Mouse (Mus musculus) frontal cortex, postnatal 25 days (tissue): ENCODE data around the gene Nrp2.

Experiments
- DNase-seq, 2 experiments: peaks; one replicate each; pipeline ENCODE4 v3.0.0; 2022; ENCODE audit warnings: low spot score in 2 of 2

The Nrp2 gene

DNA sequence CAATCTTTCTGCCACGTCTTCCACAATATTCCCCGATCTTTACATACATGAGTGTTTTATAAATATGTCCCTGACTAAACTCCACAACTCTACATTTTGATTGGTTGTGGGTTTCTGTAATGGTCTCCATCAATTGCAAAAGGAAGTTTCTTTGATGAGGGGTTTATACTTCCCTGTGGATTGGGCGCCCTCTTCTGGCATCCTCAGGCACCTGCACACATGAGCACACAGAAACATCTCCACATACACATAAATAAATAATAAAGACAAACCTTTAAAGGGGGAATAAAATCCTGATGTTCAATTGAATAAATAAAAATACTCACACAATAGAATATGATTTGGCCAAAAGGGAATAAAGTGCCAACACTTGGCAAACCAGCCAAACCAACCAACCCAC lies 117.1 kb downstream of the Nrp2 start:
- no peak for DNase-seq

GRCm38 (mm10) chr1:62821509-62822398 lies 118.7 kb downstream of the Nrp2 start:
- no peak for DNase-seq

GRCm38 (mm10) chr1:62823549-62824195 lies 120.6 kb downstream of the Nrp2 start:
- no peak for DNase-seq

DNA sequence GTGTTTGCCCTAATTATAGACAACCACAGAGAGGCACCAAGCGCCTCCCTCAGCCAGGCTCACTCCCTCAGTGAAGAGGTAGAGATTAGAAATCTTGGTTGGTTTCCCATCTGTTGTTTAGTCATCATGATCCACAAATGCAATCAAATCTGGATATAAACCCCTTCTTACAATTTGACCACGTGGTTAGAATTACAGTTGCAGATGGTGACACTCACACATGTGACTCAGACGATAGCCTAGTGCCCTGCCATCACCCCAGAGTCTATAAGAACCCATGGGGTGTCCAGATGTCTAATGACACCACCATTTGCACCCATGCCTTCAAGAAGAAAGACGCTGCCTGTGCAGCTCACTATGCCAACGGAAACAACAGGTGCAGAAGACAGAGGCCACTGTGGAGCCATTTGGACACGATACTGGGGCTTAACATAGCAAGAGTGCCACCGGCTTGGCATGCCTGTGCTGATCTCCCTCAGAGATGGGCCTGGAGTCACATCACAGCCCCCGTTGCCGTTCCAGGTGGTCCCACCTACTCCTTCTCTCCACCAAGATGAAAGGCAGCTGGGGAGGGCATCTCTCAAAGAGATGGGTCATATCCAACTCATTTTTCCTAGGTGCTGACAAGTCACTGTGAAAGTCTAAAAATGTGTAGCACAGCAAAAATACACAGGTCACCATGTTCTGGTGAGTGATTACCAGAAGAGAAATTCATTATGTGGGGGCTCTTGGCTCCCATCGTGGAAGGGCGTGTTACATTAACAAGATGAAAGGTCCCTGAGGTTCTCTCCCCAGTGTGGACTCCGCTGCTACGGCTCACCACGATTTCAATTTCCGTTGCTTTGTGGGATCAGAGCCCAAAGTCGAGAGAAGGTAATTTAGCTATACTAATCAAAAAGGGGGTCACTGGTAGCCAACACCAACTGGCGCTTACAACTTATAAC lies 123.0 kb downstream of the Nrp2 start:
- DNase-seq = no peak

DNA sequence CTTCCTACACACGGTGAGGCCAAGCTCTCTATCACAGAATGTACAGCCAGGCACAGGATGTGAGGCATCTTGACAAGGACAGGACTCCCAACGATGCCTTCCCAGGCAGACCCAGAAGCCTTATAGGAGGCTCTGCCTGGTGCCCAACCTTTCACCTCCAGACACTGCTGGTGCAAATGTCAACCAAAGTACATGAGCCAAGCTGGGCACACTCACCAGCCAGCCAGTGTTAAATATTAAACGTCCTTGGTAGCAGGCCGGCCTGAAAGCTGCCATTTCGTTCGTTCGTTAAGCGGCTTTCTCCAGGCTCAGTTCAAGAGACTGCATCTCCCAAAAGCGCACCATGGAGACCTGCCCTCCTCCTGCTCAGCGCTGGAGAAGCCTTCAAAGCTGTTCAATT lies 124.2 kb downstream of the Nrp2 start:
- DNase-seq = no peak

DNA sequence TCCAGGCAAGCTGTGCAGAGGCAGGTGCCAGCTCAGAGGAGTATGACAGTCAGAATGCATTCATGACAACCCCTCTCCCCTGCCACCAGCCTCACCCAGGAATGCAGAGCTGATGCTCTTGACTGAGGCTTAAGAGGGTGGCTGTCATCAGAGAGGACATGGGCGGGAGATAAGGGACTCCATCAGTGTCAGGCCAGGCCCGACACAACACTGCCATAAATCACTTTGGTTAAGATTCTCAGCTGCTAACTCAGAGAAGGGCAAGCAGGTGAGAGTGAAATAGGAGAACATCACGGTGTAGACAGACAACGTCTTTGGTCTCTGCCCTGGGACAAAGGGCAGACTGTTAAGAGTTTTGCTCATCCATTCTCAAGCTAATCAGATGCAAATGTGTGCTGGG lies 125.1 kb downstream of the Nrp2 start:
- DNase-seq = no peak

- no peak for DNase-seq
These were observed 126.8 kb downstream of the Nrp2 start for GRCm38 (mm10) chr1:62829690-62830417.

DNA sequence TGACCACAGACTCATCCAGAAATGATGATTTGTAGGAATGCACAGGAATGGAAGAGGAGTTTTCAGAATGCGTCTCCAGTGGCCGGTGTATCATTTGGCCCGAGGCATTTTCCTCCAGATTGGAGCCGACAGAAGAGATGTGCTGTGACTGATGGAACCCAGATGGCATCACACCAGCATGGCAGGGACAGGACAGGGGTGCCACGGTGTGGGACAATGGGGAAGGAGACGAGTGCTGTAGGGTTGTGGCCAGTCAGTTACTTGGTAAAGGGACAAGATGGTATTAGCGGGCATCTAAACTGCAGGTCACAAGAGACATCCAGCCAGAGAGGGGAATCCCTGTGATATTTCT lies 127.3 kb downstream of the Nrp2 start:
- no peak for DNase-seq

DNA sequence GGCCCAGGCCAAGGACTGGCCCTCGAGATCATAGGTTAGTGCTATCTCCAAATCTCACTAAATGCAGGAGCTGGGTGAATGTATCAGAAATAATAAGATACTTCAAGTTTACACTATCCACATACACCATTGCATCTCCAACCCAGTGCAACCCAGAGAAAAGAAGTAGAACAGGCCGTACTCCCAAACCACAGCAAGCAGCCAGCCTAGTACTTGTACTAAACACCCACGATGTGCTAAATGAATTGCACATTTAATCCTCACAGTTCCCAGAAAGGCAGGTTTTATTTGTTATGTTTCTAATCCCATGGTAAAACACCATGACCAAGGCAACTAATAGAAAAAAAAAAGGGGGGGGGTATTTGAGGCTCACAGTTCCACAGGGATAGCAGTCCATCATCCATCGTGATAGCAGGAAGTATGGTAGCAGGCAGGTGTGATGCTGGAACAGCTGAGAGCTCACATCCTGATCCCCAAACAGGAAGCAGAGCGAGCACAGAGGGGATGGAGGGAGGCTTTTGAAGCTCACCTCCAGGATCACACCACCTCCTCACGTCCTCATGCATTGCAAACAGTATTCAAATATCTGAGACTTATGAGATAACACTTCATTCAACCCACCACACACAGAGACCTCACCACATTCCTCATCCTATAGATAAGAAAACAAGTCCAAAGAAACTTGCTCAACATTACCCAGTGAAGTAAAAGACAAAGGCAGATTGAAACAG lies 128.8 kb downstream of the Nrp2 start:
- no peak for DNase-seq

DNA sequence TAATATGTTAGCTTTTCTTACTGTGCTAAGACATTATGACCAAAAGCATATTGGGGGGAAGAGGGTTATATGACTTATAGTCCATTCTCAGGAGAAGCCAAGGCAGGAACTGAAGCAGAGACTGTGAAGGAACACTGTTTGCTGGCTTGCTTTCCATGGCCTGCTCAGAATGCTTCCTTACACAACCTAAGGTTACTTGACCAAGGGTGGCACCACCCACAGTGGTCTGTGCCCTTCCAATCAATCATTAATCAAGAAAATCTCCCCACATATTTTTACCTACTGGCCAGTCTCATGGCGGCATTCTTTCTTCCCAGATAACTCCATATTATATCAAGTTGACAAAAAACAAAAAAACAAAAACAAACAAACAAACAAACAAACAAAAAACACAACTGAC lies 130.3 kb downstream of the Nrp2 start:
- no peak for DNase-seq

GRCm38 (mm10) chr1:62834443-62835185 lies 131.5 kb downstream of the Nrp2 start:
- no peak for DNase-seq

DNA sequence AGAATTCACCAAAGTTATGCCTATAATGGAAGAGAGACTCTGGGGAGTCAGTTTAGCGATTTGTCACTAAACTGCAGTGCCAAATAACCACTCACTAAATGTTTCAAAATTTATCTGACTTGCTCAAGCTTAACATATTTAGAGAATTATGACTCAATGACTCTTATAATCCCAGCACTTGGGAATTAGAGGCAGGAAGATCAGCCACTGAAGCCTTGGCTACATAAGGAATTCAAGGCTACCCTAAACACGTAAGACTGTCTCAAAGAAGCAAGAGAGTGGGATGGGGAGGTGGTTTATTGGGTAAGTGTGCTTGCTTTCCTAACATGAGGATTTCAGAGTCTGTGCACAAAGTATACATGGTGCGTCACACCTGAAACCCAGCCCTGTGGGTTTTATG lies 135.0 kb downstream of the Nrp2 start:
- DNase-seq = no peak

- DNase-seq = no peak
These were observed 135.5 kb downstream of the Nrp2 start for GRCm38 (mm10) chr1:62838631-62839030.

GRCm38 (mm10) chr1:62843215-62843614 lies 140.1 kb downstream of the Nrp2 start:
- DNase-seq = no peak

GRCm38 (mm10) chr1:62850990-62851940 lies 148.2 kb downstream of the Nrp2 start:
- no peak for DNase-seq

GRCm38 (mm10) chr1:62853362-62853761 lies 150.3 kb downstream of the Nrp2 start:
- DNase-seq = no peak

- DNase-seq = no peak
These were observed 150.9 kb downstream of the Nrp2 start for GRCm38 (mm10) chr1:62853996-62854395.

GRCm38 (mm10) chr1:62859098-62859497 lies 156.0 kb downstream of the Nrp2 start:
- DNase-seq = no peak
